Mouse (Mus musculus): ENCODE measurements at regions not wholly inside any gene's neighbourhood (a gene's known extent, or its start where the extent isn't known, plus 50 kb on each side); places are given as distances from the start of the nearest gene placed in this dataset.

DNA sequence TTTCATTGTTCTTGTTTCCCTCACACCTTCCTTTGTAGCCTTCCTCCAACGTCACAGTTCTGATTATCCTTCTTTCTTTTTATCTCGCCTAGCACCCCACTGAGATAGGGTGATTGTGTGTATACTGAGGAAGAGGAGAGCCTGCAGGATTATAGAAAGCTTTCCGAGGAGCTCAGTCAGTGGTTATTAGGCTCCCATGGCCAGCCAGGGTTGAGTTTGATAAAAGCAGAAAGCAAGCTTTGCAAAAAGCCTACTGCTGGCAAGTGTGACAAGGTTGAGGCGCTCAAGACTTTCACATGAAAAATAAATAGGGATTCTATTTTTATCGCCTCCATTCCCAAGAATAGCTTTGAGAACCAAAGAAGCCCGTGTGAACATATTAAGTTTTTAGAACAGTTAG, 136.9 kb upstream of the Cypt12 start:
- Histone ChIP-seq H3K9ac (no peak overlapping the region), H3K4me3 (ENCODE audit: low read depth, low read length) (no peak overlapping the region), H3K9me3 (ENCODE audit: low read length) (no peaks in the 10 kb centered on the region), H3K4me1 (ENCODE audit: insufficient read depth) (peaks cover 3% of the 10 kb centered on the region; the same call in 1 of the 2 replicates), H3K36me3 (ENCODE audit: insufficient read depth) (no peaks in the 10 kb centered on the region), H3K27ac (ENCODE audit: low read depth, low read length) (no peak overlapping the region), H3K27me3 (ENCODE audit: insufficient read depth, low read length) (no peaks in the 10 kb centered on the region), H3K4me2 (ENCODE audit: low read depth) (no peak overlapping the region)
- ATAC-seq, result no peak
- whole genome bisulfite sequencing, result 23% methylated on average over 6 of the region's 6 CpGs
- DNase-seq, result no peak
- no peak for TF ChIP-seq CTCF (IDR thresholded peaks at IDR 0.05; ENCODE audit: low read depth)

DNA sequence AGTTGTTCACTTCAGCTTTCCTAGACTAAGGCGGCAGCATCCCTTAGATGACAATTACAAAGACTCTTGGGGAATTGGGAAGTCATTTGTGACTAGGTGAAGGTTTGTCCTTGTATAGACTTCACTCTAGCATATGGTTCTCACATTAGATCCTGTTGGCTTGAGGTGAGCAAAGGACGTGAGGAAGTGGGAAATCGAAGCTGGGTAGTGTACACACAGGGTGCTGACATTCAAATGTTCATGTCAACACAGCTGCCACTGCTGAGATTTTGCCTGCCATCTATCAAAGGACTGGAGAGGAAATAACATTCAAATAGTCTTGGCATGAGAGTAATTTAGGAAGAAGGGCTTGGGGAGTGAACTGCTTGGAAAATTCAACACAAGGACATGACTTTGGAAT, 124.0 kb upstream of the Cypt12 start:
- Histone ChIP-seq H3K36me3 (ENCODE audit: insufficient read depth) (no peaks in the 10 kb centered on the region), H3K9ac (no peak overlapping the region), H3K27me3 (ENCODE audit: insufficient read depth, low read length) (no peaks in the 10 kb centered on the region), H3K4me3 (ENCODE audit: low read depth, low read length) (no peak overlapping the region), H3K4me1 (ENCODE audit: insufficient read depth) (no peaks in the 10 kb centered on the region), H3K9me3 (ENCODE audit: low read length) (no peaks in the 10 kb centered on the region), H3K27ac (ENCODE audit: low read depth, low read length) (no peak overlapping the region), H3K4me2 (ENCODE audit: low read depth) (no peak overlapping the region)
- TF ChIP-seq CTCF (IDR thresholded peaks at IDR 0.05; ENCODE audit: low read depth), result no peak
- ATAC-seq, result no peak
- WGBS, result 37% methylated on average over 3 of the region's 3 CpGs
- no peak for DNase-seq

DNA sequence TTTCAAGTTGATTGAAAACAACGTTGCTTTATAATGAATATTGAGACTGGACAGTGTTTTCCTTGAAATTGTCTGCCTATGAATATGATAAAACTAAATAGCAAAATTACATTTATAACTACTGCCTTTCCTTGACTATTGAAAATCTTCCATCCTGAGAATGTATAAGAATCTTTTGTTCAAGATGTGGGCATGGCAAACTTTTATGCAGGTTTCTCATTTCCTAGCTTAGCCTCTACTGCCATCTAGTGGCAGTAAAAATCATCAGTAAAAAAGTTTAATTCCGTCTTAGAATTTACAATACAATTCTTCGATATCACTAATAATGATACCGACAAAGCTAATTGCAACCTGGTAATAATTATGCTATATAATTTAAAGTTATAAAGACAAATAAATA, 123.5 kb upstream of the Cypt12 start:
- Histone ChIP-seq H3K36me3 (ENCODE audit: insufficient read depth) (no peaks in the 10 kb centered on the region), H3K4me3 (ENCODE audit: low read depth, low read length) (no peak overlapping the region), H3K4me1 (ENCODE audit: insufficient read depth) (no peaks in the 10 kb centered on the region), H3K4me2 (ENCODE audit: low read depth) (no peak overlapping the region), H3K9ac (no peak overlapping the region), H3K27ac (ENCODE audit: low read depth, low read length) (no peak overlapping the region), H3K9me3 (ENCODE audit: low read length) (no peaks in the 10 kb centered on the region), H3K27me3 (ENCODE audit: insufficient read depth, low read length) (no peaks in the 10 kb centered on the region)
- ATAC-seq (no peak; the same call in 1 of the 2 replicates), DNase-seq (peak; percentile 83)
- WGBS, result 38% methylated on average over 4 of the region's 4 CpGs
- TF ChIP-seq CTCF (IDR thresholded peaks at IDR 0.05; ENCODE audit: low read depth), result peak; percentile 79

DNA sequence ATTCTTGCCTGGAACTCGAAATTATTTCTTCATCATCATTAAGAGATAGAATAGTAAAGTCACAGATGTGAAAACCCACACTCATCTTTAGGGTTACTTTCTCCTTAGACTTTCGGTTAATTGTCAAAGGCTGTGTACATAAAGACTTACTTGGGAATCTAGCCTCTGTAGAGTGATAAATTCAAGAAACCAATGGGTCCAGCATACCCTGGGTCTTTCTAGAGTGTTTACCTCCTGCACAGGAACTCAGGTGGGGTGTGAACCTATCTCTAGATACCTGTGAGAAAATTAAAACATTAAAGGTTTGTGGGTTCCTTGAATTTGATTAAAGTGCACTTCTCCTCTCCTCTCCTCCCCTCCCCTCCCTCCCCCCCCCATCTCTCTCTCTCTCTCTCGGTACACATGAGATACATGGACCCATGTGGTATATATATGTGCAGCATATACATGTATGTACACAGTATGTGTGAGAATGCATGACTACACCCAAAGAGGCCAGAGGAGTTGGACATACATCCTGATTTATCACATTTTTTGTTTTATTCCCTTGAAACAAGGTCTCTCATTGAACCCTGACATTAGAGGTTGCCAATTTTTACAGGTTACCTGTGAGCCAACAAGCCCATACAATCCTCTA, 122.8 kb upstream of the Cypt12 start:
- 72% methylated on average over 3 of the region's 3 CpGs for WGBS
- Histone ChIP-seq H3K4me2 (ENCODE audit: low read depth) (no peak overlapping the region), H3K4me3 (ENCODE audit: low read depth, low read length) (no peak overlapping the region), H3K9me3 (ENCODE audit: low read length) (no peaks in the 10 kb centered on the region), H3K4me1 (ENCODE audit: insufficient read depth) (no peaks in the 10 kb centered on the region), H3K9ac (no peak overlapping the region), H3K27me3 (ENCODE audit: insufficient read depth, low read length) (no peaks in the 10 kb centered on the region), H3K36me3 (ENCODE audit: insufficient read depth) (no peaks in the 10 kb centered on the region), H3K27ac (ENCODE audit: low read depth, low read length) (no peak overlapping the region)
- TF ChIP-seq CTCF (IDR thresholded peaks at IDR 0.05; ENCODE audit: low read depth), result no peak
- ATAC-seq (no peak), DNase-seq (no peak)

DNA sequence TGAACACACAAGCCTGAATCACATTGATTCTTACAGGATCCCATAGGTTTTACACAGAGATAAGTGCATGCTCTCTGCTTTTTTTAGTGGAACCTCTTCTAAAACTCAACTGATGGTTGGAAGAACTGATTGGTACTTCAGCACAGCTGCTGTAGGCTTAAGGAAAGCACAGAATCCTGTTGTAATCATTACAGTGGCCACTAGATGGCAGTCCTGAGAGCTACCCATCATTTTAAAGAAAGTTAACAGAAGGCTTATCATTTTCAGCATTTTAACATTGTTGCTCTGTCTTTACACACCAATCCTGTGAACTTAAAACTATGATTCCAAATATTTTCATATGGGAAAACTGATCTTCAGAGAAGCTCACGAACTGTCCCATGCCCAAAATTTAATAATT, 113.5 kb upstream of the Cypt12 start:
- H3K9me3 ChIP-seq (ENCODE audit: low read length), result no peaks in the 10 kb centered on the region
- H3K27me3 ChIP-seq (ENCODE audit: insufficient read depth, low read length), result no peaks in the 10 kb centered on the region
- no peak overlapping the region for H3K27ac ChIP-seq (ENCODE audit: low read depth, low read length)
- 48% methylated on average over 1 of the region's 1 CpGs for WGBS
- peak; percentile 81 for TF ChIP-seq CTCF (IDR thresholded peaks at IDR 0.05; ENCODE audit: low read depth)
- DNase-seq (peak; percentile 85), ATAC-seq (peak; percentile 56; the same call in 1 of the 2 replicates)
- no peaks in the 10 kb centered on the region for H3K4me1 ChIP-seq (ENCODE audit: insufficient read depth)
- no peak overlapping the region for H3K4me3 ChIP-seq (ENCODE audit: low read depth, low read length)
- no peak overlapping the region for H3K4me2 ChIP-seq (ENCODE audit: low read depth)
- H3K36me3 ChIP-seq (ENCODE audit: insufficient read depth), result no peaks in the 10 kb centered on the region
- no peak overlapping the region for H3K9ac ChIP-seq

DNA sequence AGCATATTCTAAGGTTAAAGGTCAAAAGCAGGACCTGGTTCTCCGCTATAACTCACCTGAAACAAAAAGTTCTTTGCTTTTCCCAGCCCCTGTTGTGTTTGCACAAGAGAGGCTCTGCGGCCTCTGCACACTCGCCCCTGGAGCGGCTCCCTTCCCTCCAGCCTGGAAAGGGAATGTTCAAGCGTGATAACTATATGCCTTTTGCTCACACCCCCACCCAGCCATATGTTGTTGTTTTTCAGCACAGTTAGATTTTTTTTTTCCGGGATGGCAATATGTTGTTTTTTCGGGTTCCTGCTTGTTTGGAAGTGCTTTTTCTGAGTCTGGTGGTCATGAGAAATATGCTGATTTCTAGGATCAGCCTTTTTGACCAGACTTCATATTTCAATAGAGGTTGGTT, 100.6 kb upstream of the Cypt12 start:
- Histone ChIP-seq H3K36me3 (ENCODE audit: insufficient read depth) (no peaks in the 10 kb centered on the region), H3K9ac (no peak overlapping the region), H3K27me3 (ENCODE audit: insufficient read depth, low read length) (no peaks in the 10 kb centered on the region), H3K4me3 (ENCODE audit: low read depth, low read length) (no peak overlapping the region), H3K9me3 (ENCODE audit: low read length) (no peaks in the 10 kb centered on the region), H3K4me2 (ENCODE audit: low read depth) (no peak overlapping the region), H3K27ac (ENCODE audit: low read depth, low read length) (peak overlapping the region; percentile 30; the same call in 1 of the 2 replicates), H3K4me1 (ENCODE audit: insufficient read depth) (no peaks in the 10 kb centered on the region)
- whole genome bisulfite sequencing, result 60% methylated on average over 7 of the region's 7 CpGs
- ATAC-seq (peak; percentile 91), DNase-seq (peak; percentile 71)
- TF ChIP-seq CTCF (IDR thresholded peaks at IDR 0.05; ENCODE audit: low read depth), result no peak

DNA sequence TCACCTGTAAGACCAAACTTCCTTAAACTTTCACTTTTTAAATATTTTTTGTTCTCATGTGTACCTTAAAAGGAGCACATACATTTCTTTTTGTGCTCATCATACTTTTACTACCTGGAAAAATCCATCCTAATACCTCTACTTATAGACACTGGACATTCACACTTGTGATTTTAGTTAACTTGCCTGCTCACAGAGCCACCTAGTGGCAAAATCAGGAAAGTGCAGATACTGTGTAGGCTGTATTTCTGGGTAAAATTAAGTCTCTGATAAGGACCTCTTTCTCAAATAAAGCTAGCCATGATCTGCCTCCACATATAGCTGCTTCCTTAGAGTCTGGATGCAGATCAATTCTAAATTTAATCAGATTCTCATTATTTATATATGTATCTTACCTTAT, 100.0 kb upstream of the Cypt12 start:
- H3K4me2 ChIP-seq (ENCODE audit: low read depth), result no peak overlapping the region
- ATAC-seq, result no peak
- H3K27ac ChIP-seq (ENCODE audit: low read depth, low read length), result 0 out of 2 replicates have a peak overlapping the region, but pooled peaks have one; percentile 10
- no peaks in the 10 kb centered on the region for H3K4me1 ChIP-seq (ENCODE audit: insufficient read depth)
- H3K9me3 ChIP-seq (ENCODE audit: low read length), result no peaks in the 10 kb centered on the region
- no peak overlapping the region for H3K9ac ChIP-seq
- H3K36me3 ChIP-seq (ENCODE audit: insufficient read depth), result no peaks in the 10 kb centered on the region
- no peaks in the 10 kb centered on the region for H3K27me3 ChIP-seq (ENCODE audit: insufficient read depth, low read length)
- peak; percentile 71 for TF ChIP-seq CTCF (IDR thresholded peaks at IDR 0.05; ENCODE audit: low read depth)
- peak; percentile 64 for DNase-seq
- no peak overlapping the region for H3K4me3 ChIP-seq (ENCODE audit: low read depth, low read length)

Measured in forebrain, postnatal 0 days (tissue).